Mouse (Mus musculus) heart, adult 9 months (tissue): ENCODE data around the gene Gpr161.
A peak's percentile ranks its signal among the peaks of the same experiment; 100 is the strongest.
"Not testable (repeated sequence)": the region's sequence is repeated elsewhere in the genome, so short reads cannot be mapped to it uniquely, and the experiment has no call there.

ENCODE experiments used
- DNase-seq, 2 experiments: peaks; one replicate each; pipeline ENCODE4 v3.0.0; 2022; ENCODE audit warnings: low spot score in 2 of 2

Gene Gpr161

GRCm38 (mm10) chr1:165316361-165316760 lies 20.8 kb downstream of the Gpr161 start:
- no peak for DNase-seq

GRCm38 (mm10) chr1:165320141-165320934 lies 24.7 kb downstream of the Gpr161 start:
- peak; percentile 50 to 69 for DNase-seq

GRCm38 (mm10) chr1:165321393-165321861 lies 25.8 kb downstream of the Gpr161 start:
- peak; percentile 63 to 72 for DNase-seq

GRCm38 (mm10) chr1:165321891-165322290 lies 26.3 kb downstream of the Gpr161 start:
- no peak for DNase-seq

GRCm38 (mm10) chr1:165322934-165323333 lies 27.3 kb downstream of the Gpr161 start:
- DNase-seq: no peak

- DNase-seq: no peak
Measured at GRCm38 (mm10) chr1:165327370-165327769, 31.8 kb downstream of the Gpr161 start.

- DNase-seq: no peak
Measured at GRCm38 (mm10) chr1:165327831-165328230, 32.2 kb downstream of the Gpr161 start.

- not testable (repeated sequence) for DNase-seq
Measured at GRCm38 (mm10) chr1:165328384-165329289, 33.0 kb downstream of the Gpr161 start.

- no peak for DNase-seq
Measured at GRCm38 (mm10) chr1:165330859-165331258, 35.3 kb downstream of the Gpr161 start.

- no peak for DNase-seq
Measured at GRCm38 (mm10) chr1:165332797-165333196, 37.2 kb downstream of the Gpr161 start.

- DNase-seq: no peak
Measured at GRCm38 (mm10) chr1:165342126-165342525, 46.5 kb downstream of the Gpr161 start.

- no peak for DNase-seq
Measured at GRCm38 (mm10) chr1:165344453-165344852, 48.9 kb downstream of the Gpr161 start.

- no peak for DNase-seq
Measured at GRCm38 (mm10) chr1:165348627-165349026, 53.0 kb downstream of the Gpr161 start.

GRCm38 (mm10) chr1:165356347-165356746 lies 60.8 kb downstream of the Gpr161 start:
- no peak for DNase-seq

- DNase-seq: no peak
Measured at GRCm38 (mm10) chr1:165363271-165363670, 67.7 kb downstream of the Gpr161 start.

GRCm38 (mm10) chr1:165365057-165365456 lies 69.5 kb downstream of the Gpr161 start:
- DNase-seq: no peak

GRCm38 (mm10) chr1:165370990-165371389 lies 75.4 kb downstream of the Gpr161 start:
- DNase-seq: no peak

GRCm38 (mm10) chr1:165373839-165374238 lies 78.2 kb downstream of the Gpr161 start:
- DNase-seq: no peak
